Mouse (Mus musculus) myocyte (in vitro differentiated cells): ENCODE data around the gene Ppm1b.

ENCODE experiments used
- CEBPB ChIP-seq: IDR thresholded peaks from 2 replicates; pipeline ENCODE4 v1.6.1; 2011; ENCODE audit warnings: mild to moderate bottlenecking, moderate library complexity; ENCODE audit not compliant: poor library complexity, insufficient read depth, severe bottlenecking
- E2F4 ChIP-seq: IDR thresholded peaks from one replicate; pipeline ENCODE4 v1.6.1; 2011; ENCODE audit warnings: mild to moderate bottlenecking, control low read depth, moderate library complexity; ENCODE audit not compliant: insufficient read depth
- MAX ChIP-seq: IDR thresholded peaks from one replicate; pipeline ENCODE4 v1.6.1; 2011; ENCODE audit warnings: low read depth, mild to moderate bottlenecking, control low read depth
- MYOD1 ChIP-seq, 3 experiments: IDR thresholded peaks; one replicate each; pipeline ENCODE4 v1.6.1; 2011; ENCODE audit warnings: control low read depth in 2 of 3, low read depth in 2 of 3, mild to moderate bottlenecking in 2 of 3, moderate library complexity in 1 of 3; ENCODE audit not compliant: insufficient read length in 2 of 3, control insufficient read depth in 1 of 3
- POLR2A ChIP-seq: IDR thresholded peaks from one replicate; pipeline ENCODE4 v1.6.1; 2011; ENCODE audit warnings: low read depth, mild to moderate bottlenecking, control low read depth, moderate library complexity; ENCODE audit not compliant: insufficient read length
- POLR2AphosphoS2 ChIP-seq: IDR thresholded peaks from one replicate; pipeline ENCODE4 v1.6.1; 2011; ENCODE audit warnings: low read depth, control low read depth; ENCODE audit not compliant: insufficient read length
- REST ChIP-seq: IDR thresholded peaks from one replicate; pipeline ENCODE4 v1.6.1; 2011; ENCODE audit warnings: mild to moderate bottlenecking, control low read depth, moderate library complexity; ENCODE audit not compliant: insufficient read depth, insufficient read length
- SRF ChIP-seq: IDR thresholded peaks from one replicate; pipeline ENCODE4 v1.6.1; 2011; ENCODE audit warnings: low read depth; ENCODE audit not compliant: control insufficient read depth, insufficient read length
- TCF12 ChIP-seq: IDR thresholded peaks from one replicate; pipeline ENCODE4 v1.6.1; 2011; ENCODE audit warnings: mild to moderate bottlenecking, control low read depth; ENCODE audit not compliant: poor library complexity, insufficient read depth, severe bottlenecking
- USF1 ChIP-seq: IDR thresholded peaks from one replicate; pipeline ENCODE4 v1.6.1; 2011; ENCODE audit warnings: low read depth, mild to moderate bottlenecking, control low read depth, moderate library complexity

GRCm38 (mm10) chr17:84957487-84958259 is 1.1 kb downstream of the Ppm1b start:
- TF ChIP-seq POLR2A: peak; percentile 92
- peak; percentile 24 for TF ChIP-seq E2F4
- TF ChIP-seq SRF: peak; percentile 81
- TF ChIP-seq REST: no peak
- TF ChIP-seq USF1: no peak
- TF ChIP-seq POLR2AphosphoS2: peak; percentile 97
- TF ChIP-seq MAX: no peak
- no peak for TF ChIP-seq TCF12
- peak in 1 of 3 experiments; percentile 2 for TF ChIP-seq MYOD1 (IDR thresholded peaks at IDR 0.05; ENCODE audit: control insufficient read depth in 1 of 3, insufficient read length in 2 of 3, low read depth in 2 of 3)
- no peak for TF ChIP-seq CEBPB
